Mouse (Mus musculus): Measurements from ENCODE around the gene Tax1bp3.

The Tax1bp3 gene

GRCm38 (mm10) chr11:73232513-73232912 lies 55.6 kb downstream of the Tax1bp3 start:
- DNase-seq = no peak
